In the genomic region with DNA sequence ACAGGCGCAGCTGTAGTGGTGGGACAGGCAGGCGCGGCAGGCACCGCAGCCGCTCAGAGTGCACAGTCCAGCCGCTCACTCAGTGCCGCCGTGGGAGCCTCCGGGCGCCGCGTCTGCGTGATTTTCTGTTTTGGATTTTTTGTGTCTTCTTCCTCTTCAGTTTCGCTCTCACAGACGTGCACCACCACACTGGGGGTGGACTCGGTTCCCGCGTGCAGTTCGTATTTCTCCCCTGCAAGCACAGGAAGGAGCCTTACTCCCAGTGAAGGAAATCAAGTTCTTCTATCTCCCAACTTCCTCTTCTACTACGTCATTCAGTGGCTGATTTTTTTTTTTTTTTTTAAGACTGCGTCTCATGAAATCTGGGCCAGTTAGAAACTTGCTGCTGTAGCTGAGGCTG, we compare ENCODE assay signal across 19 mouse cellular contexts. TPM values are rescaled to one million over a fixed set of nuclear protein-coding genes. Genes with fewer than 3 reads are reported as not detected.
A peak's percentile ranks its signal among the peaks of the same experiment; 100 is the strongest.
DNase-seq lines count a peak whose midpoint lies in the region; ATAC-seq and TF ChIP-seq lines count a peak whose summit lies in the region.
"Had no signal": no experiment of that assay in that cellular context is flagged by ENCODE, and none has a peak within 500 bp of the region (broad histone marks: within the 10 kb centered on the region; RNA-seq: fewer than 3 reads in every experiment).

No protein-coding gene starts in this region.

- ATAC-seq in liver, postnatal 0 days, result peak; percentile 35; the same call in 1 of the 2 replicates

- peak overlapping the region; percentile 39 for H3K4me3 ChIP-seq in thymus, adult 2 months (ENCODE audit: control insufficient read depth, insufficient read depth, low read length)
- peak overlapping the region; percentile 45 for H3K4me3 ChIP-seq in bone marrow, adult 2 months (replicated peaks; ENCODE audit: control insufficient read depth, low read depth, low read length)
- H3K4me3 ChIP-seq in liver, postnatal 0 days (ENCODE audit: low read depth, low read length), result 0 out of 2 replicates have a peak overlapping the region, but pooled peaks have one; percentile 15
- H3K4me3 ChIP-seq: erythroblast, embryonic 14.5 days; left cerebral cortex, adult 2 months; midbrain, embryonic 10.5 days; neural tube, embryonic 12.5 days; stomach, embryonic 15.5 days had no signal

- H3K4me1 ChIP-seq in thymus, adult 2 months (replicated peaks; ENCODE audit: control insufficient read depth, insufficient read depth, low read length), result peaks cover 10% of the 10 kb centered on the region
- no peaks in the 10 kb centered on the region for H3K4me1 ChIP-seq in bone marrow, adult 2 months (ENCODE audit: control insufficient read depth, insufficient read depth, low read length)
- no peaks in the 10 kb centered on the region; the same call in 1 of the 2 replicates for H3K4me1 ChIP-seq in liver, postnatal 0 days (ENCODE audit: insufficient read depth)
- H3K4me1 ChIP-seq: midbrain, embryonic 10.5 days; neural tube, embryonic 12.5 days; stomach, embryonic 15.5 days had no signal

- H3K9me3 ChIP-seq in liver, postnatal 0 days (ENCODE audit: low read length), result no peaks in the 10 kb centered on the region
- H3K9me3 ChIP-seq: midbrain, embryonic 10.5 days; neural tube, embryonic 12.5 days; stomach, embryonic 15.5 days had no signal

- 34% methylated on average over 21 of the region's 21 CpGs for WGBS in thymus, adult 2 months
- WGBS in bone marrow, adult 2 months, result 47% methylated on average over 21 of the region's 21 CpGs
- 44% methylated on average over 21 of the region's 21 CpGs for WGBS in liver, postnatal 0 days (ENCODE audit: insufficient replicate concordance)

- no peak overlapping the region for H3K27ac ChIP-seq in thymus, adult 2 months (ENCODE audit: control insufficient read depth, insufficient read depth, low read length)
- H3K27ac ChIP-seq in bone marrow, adult 2 months (ENCODE audit: control insufficient read depth, insufficient read depth, low read depth, low read length, poor library complexity), result peak overlapping the region; percentile 52
- H3K27ac ChIP-seq in liver, postnatal 0 days (ENCODE audit: low read depth), result no peak overlapping the region
- H3K27ac ChIP-seq: left cerebral cortex, adult 2 months; midbrain, embryonic 10.5 days; neural tube, embryonic 12.5 days; stomach, embryonic 15.5 days had no signal

- peak overlapping the region; percentile 57 for H3K4me2 ChIP-seq in liver, postnatal 0 days (ENCODE audit: low read depth, low read length)
- H3K4me2 ChIP-seq: neural tube, embryonic 12.5 days; stomach, embryonic 15.5 days had no signal

- no peak for TF ChIP-seq EP300 in liver, postnatal 0 days (IDR thresholded peaks at IDR 0.05; ENCODE audit: low read depth)

- no peak for TF ChIP-seq CTCF in thymus, adult 2 months (IDR thresholded peaks at IDR 0.05; ENCODE audit: borderline replicate concordance, control insufficient read depth, extremely low read depth, insufficient read depth, low read length, poor library complexity)
- no peak for TF ChIP-seq CTCF in bone marrow, adult 2 months (IDR thresholded peaks at IDR 0.05; ENCODE audit: control insufficient read depth, insufficient read depth, low read length)
- TF ChIP-seq CTCF in liver, postnatal 0 days (IDR thresholded peaks at IDR 0.05; ENCODE audit: low read depth), result no peak

- no peak for TF ChIP-seq POLR2A in thymus, adult 2 months (IDR thresholded peaks at IDR 0.05; ENCODE audit: control insufficient read depth, extremely low read depth, insufficient read depth, low read length, poor library complexity)
- TF ChIP-seq POLR2A in bone marrow, adult 2 months (IDR thresholded peaks at IDR 0.05; ENCODE audit: borderline replicate concordance, control insufficient read depth, low read depth, low read length), result no peak

- no peaks in the 10 kb centered on the region for H3K27me3 ChIP-seq in thymus, adult 2 months (ENCODE audit: control insufficient read depth, insufficient read depth, low read length)
- no peaks in the 10 kb centered on the region for H3K27me3 ChIP-seq in liver, postnatal 0 days (ENCODE audit: insufficient read depth, low read length)
- H3K27me3 ChIP-seq: neural tube, embryonic 12.5 days; stomach, embryonic 15.5 days had no signal

- H3K36me3 ChIP-seq in thymus, adult 2 months (ENCODE audit: control insufficient read depth, insufficient read depth, low read length), result peaks cover 6% of the 10 kb centered on the region; the same call in 1 of the 2 replicates
- H3K36me3 ChIP-seq in liver, postnatal 0 days (replicated peaks; ENCODE audit: insufficient read depth, low read length), result 0 out of 2 replicates have a peak, but pooled peaks cover 3% of the 10 kb centered on the region

- no peak overlapping the region for H3K9ac ChIP-seq in liver, postnatal 0 days (replicated peaks)
- H3K9ac ChIP-seq: neural tube, embryonic 12.5 days; stomach, embryonic 15.5 days had no signal

- DNase-seq in thymus, adult 2 months, result no peak
- DNase-seq in thymus, postnatal 10 days (ENCODE audit: low spot score in 2 of 2), result no peak
- DNase-seq in liver, postnatal 0 days, result no peak
- DNase-seq in thymus, postnatal 25 days, result peak; percentile 26
- no peak for DNase-seq in right cerebral cortex, postnatal 25 days
- no peak for DNase-seq in kidney, postnatal 10 days
- DNase-seq in right cerebral cortex, adult 2 months (ENCODE audit: low spot score in 2 of 2), result no peak
- DNase-seq: cerebellum, adult 11-12 months; heart, postnatal 4 days; kidney, adult 11 months; kidney, postnatal 36 days; lung, adult 18-20 months; right cerebral cortex, adult 18-20 months had no signal

RNA-seq across cellular contexts. Expression of gene Rcan3, which starts 17.3 kb away (rescaled TPM):
- 20.0 and 21.9 TPM in 2 replicates for polyA plus RNA-seq in thymus, adult 2 months (2012; rRNA removed)
- 16.3 and 18.6 TPM in 2 replicates for polyA plus RNA-seq in bone marrow, adult 2 months (2011; ENCODE audit: insufficient read depth, insufficient read length, low replicate concordance, missing spikeins)
- polyA plus RNA-seq in liver, postnatal 0 days (2015; fragmentation: Nextera tagmentation; extraction: Ambion mirVana), result 3.7 and 4.9 TPM in 2 replicates

RNA-seq across cellular contexts. Expression of gene Ncmap, which starts 18.3 kb away (rescaled TPM):
- 0.96 and 2.0 TPM in 2 replicates for polyA plus RNA-seq in thymus, adult 2 months (2012; rRNA removed)
- polyA plus RNA-seq in bone marrow, adult 2 months (2011; ENCODE audit: insufficient read depth, insufficient read length, low replicate concordance, missing spikeins), result not detected in 2 replicates
- polyA plus RNA-seq in liver, postnatal 0 days (2015; fragmentation: Nextera tagmentation; extraction: Ambion mirVana), result 0.12 and 0.14 TPM in 2 replicates
- polyA plus RNA-seq: erythroblast, embryonic 14.5 days had no signal
